Mouse (Mus musculus) common myeloid progenitor, adult 5-6 weeks (primary cell): ENCODE results near the gene Ccdc13. TPM values are rescaled to one million over a fixed set of nuclear protein-coding genes. Genes with fewer than 3 reads are reported as not detected.

Experiments
- ATAC-seq: replicated peaks from 2 replicates; pipeline ENCODE4 v1.8.0; 2016; ENCODE audit warnings: low read depth, mild to moderate bottlenecking, moderate TSS enrichment, inconsistent platforms; ENCODE audit not compliant: poor library complexity, severe bottlenecking
- total RNA-seq: library from RNA; stranded (forward); fragments of 200-1000, 187-1606 nt; gene quantifications from 2 replicates; pipeline ENCODE4 v1.2.3, GENCODE M21; 2017

Gene Ccdc13
- total RNA-seq, 1 experiment from 2014 or later, result not detected

- no peak for ATAC-seq
These were observed 30.8 kb downstream of the Ccdc13 start for GRCm38 (mm10) chr9:121808511-121808910.

GRCm38 (mm10) chr9:121807947-121808346, 31.3 kb downstream of the Ccdc13 start:
- ATAC-seq, result no peak

DNA sequence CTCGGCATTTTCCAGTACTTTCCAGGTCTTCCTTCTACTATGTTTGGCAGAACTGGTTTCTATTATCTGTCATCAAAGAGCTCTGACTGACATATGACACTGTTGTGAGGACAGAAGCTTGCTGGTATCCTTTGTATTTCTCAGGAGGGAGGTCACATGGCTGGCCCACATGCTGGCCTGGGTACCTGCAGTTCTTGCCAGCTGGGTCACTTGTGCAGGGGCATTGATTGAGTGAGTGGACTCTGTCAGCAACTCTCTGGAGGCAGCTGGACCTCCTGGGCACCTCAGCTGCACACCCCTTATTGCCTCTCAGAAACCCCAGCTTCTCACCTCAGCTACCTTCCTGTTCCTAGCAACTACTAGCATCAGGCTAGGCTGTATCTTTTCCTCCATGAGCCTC, 31.7 kb downstream of the Ccdc13 start:
- no peak for ATAC-seq

- peak; percentile 64 for ATAC-seq
These were observed 36.5 kb downstream of the Ccdc13 start for GRCm38 (mm10) chr9:121802747-121803146.

- ATAC-seq, result no peak
These were observed 40.3 kb downstream of the Ccdc13 start for GRCm38 (mm10) chr9:121798887-121799520.

GRCm38 (mm10) chr9:121797722-121798121, 41.5 kb downstream of the Ccdc13 start:
- ATAC-seq, result no peak

DNA sequence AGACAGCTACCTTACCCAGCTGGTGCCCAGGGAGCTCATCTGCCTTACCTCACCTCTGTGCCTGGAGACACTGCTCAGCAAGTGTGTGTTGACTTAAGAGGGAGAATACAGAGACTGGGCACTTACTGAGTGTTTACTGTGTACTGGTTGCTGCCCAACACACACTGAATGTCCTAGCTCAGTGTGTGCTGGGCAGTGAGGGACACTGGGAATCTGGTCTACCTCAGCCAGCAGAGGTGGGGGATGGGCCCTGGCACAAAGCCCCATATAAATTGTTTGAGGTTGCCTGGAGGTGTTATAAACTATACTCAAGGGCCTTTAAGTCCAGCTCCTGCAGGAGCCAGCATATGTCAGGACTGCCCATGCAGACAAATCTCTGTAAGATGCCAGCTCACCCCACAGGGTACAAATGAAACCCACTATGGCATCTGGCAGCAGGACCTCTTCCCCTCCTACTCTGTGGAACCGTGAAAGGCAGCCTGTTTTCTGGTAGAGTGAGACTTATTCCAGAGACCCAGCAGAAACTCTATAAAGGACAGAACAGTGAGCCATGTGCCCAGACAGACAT, 44.2 kb downstream of the Ccdc13 start:
- ATAC-seq, result no peak

DNA sequence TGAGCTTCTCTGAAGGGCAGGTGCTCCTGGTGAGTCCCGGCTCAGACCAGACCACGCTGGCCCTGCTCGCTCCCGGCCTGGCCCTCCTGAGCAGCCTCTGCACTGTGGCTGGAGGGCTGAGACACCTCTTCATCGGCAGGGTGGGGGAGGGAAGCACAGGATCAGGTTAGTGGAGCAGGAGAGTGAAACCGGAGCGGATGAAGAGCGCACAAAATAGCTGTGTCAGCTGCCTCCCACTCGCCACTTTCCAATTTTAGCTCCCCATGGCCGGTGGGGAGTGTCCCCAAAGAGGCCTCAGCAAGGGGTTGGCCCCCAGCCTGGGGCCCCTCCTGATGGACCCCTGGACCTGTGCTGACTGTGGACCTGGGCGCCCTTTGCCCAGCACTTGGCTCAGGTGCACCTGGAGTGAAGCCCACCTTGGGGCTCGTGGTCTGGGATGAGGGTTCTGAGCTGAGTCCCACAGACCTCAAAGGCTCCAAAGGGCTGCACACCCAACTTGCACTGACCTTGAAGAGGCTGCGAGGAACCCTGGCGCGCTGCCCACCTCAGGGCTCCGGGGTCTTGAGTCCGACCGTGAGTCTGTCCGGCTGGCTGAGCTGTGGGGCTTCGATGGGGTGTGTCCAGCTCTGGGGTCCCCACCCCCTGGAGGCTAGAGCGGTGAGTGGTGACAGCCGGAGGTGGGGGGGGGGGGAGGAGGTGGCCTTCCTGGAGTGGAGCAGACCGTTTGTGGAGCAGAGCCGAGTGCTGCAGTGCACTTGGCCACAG, 47.3 kb downstream of the Ccdc13 start, which contains the start of gene Hhatl:
Gene Hhatl, minus strand, starts transcription at position 751 of the 765 bp plus-strand sequence.
- ATAC-seq, result no peak

GRCm38 (mm10) chr9:121791206-121791605, 48.1 kb downstream of the Ccdc13 start:
- peak; percentile 81 for ATAC-seq

DNA sequence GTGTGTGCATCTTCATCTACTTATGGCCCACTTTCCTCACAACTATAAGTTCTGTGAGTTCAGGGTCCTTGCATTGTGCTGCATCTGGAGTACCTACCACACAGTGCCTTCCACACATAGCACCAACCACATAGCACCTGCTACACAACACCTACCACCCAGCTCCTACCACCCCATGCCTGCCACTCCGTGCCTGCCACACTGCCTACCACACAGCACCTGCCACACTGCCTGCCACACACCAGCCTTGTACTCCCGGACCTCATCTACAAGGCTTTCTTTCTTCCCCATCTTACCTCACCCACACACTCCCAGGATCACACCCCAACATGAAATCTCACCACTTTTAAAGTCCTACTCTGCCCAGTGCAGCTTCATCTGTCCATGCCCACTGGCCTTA, 52.9 kb downstream of the Ccdc13 start:
- ATAC-seq, result no peak

- ATAC-seq, result no peak
These were observed 54.0 kb downstream of the Ccdc13 start for GRCm38 (mm10) chr9:121785261-121785660.

- ATAC-seq, result no peak
These were observed 54.5 kb downstream of the Ccdc13 start for GRCm38 (mm10) chr9:121784801-121785200.

GRCm38 (mm10) chr9:121778066-121778624, 61.1 kb downstream of the Ccdc13 start:
- ATAC-seq, result peak; percentile 50; the same call in 1 of the 2 replicates

DNA sequence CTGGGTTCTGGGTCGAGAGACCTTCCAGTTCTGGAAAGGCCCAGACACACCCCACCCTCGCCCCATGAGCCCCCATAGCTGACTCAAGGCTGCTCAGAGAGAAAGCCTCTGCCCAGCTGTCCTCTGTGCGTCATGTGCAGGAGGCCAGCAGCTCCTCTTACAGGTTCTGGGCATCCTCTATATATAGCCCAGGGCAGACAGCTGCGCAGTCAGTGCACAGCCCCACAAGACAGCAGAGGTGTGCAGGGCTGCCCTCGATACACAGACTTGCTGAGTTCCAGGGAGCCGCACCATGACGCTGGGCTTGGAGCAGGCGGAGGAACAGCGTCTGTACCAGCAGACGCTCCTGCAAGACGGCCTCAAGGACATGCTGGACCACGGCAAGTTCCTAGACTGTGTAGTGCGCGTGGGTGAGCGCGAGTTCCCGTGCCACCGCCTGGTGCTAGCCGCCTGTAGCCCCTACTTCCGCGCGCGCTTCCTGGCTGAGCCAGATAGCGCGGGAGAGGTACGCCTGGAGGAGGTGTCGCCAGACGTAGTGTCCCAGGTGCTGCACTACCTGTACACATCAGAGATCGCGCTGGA, 61.7 kb downstream of the Ccdc13 start, which contains the start of gene Klhl40:
Gene Klhl40, plus strand, starts transcription at position 124 of the 582 bp plus-strand sequence.
- peak; percentile 24; the same call in 1 of the 2 replicates for ATAC-seq

- no peak for ATAC-seq
These were observed 62.8 kb downstream of the Ccdc13 start for GRCm38 (mm10) chr9:121776511-121776910.

DNA sequence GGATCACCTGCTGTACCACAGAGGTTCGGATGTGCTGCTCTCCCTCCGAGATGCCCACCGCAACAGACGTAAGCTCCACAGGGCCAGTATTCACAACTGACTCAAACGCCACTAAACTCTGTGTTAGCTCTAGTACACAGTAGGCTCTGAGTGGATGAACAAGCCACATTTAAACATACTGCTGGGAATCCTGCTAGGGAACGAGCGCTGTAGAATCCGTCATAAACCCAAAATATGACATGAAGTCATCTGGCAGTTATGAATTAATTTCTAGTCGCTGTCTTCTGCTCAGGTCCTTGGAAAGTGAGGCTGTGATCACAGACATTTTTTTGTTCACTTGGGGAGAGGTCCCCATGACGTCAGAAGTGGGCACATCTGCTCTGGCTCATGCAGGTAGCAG, 63.3 kb downstream of the Ccdc13 start:
- ATAC-seq, result no peak

DNA sequence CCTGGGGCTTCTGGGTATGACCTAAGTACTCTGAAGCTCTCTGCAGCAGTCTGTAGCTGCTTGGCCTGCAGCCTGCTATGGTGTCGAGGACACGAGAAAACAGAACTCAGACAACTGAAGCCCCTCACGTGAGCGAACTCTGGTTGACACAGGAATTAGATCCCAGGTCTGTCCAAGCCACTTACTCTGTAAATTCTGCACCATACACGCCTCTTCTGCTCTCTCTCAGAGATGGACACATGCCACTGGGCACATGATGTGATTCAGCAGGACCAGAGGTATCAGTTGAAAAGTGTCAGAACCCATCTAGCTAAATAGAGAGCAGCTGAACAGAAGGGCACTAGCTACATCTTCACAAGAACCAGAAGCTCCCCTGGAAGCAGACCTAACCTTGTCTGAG, 66.8 kb downstream of the Ccdc13 start:
- no peak for ATAC-seq

DNA sequence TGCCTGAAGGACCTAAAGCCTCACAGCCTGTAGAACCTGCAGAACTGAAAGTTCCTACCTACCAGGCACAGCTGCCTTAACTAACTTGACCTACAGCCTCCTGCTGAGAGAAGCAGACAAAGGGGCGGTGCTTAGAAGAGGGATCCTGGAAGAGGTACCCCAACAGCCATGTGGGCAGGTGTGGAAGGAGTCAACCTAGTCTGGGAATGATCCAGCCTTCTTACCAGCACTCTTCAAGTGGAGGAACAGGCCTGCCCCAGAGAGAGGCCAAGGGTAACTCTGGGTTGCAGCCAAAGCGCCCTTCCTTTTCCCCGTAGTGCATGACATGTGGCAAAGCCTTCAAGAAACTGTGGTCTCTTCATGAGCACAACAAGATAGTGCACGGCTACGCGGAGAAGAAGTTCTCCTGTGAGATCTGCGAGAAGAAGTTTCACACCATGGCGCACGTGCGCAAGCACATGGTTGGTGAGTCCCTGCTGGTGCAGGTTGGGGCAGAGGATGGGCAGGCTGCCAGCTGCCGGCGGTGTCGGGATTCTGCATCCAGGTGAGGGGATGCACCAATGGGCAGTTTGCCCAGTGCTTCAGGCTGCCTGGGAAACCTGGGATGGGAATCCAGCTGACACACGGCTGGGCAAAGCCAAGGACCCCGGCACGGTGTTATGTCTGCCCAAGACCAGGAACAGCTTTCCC, 74.0 kb downstream of the Ccdc13 start:
- peak; percentile 53 for ATAC-seq

DNA sequence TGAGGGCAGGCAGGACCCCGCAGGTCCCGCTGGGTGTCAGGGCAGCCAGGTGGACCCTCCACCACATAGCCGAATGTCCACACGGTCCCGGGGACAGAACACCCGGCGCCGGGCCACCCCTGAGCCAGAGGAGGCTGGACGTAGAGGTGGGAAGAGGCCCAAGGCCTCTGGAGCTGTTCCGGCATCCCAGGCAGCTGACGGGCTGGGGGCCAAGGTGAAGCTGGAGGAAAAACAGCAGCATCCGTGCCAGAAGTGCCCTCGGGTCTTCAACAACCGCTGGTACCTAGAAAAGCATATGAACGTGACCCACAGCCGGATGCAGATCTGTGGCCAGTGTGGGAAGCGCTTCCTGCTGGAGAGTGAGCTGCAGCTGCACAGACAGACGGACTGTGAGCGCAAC, 75.5 kb downstream of the Ccdc13 start:
- ATAC-seq, result no peak

DNA sequence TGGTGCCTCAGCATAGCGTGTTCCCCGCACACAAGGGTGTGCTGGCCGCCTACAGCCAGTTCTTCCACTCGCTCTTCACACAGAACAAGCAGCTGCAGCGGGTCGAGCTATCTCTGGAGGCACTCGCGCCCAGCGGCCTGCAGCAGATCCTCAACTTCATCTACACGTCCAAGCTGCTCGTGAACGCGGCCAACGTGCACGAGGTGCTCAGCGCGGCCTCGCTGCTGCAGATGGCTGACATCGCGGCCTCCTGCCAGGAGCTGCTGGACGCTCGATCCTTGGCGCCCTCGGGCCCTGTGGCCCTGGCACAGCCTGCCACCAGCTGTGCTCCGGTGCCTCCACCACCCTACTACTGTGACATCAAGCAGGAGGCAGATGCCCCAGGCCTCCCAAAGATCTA, 76.5 kb downstream of the Ccdc13 start:
- ATAC-seq, result no peak
